Mouse (Mus musculus) duodenum, adult 2 months (tissue): Measurements from ENCODE around the gene Pla2g10. TPM values are rescaled to one million over a fixed set of nuclear protein-coding genes. Genes with fewer than 3 reads are reported as not detected.

Experiments used
- polyA plus RNA-seq: library from polyadenylated mRNA; depleted of rRNA; stranded (reverse); fragments of >200 nt; gene quantifications from 2 replicates; pipeline ENCODE4 v1.2.3, GENCODE M21; 2012; ENCODE audit warnings: low replicate concordance; rRNA removed

The Pla2g10 gene
- 6.5 and 9.9 TPM in 2 replicates for polyA plus RNA-seq

DNA sequence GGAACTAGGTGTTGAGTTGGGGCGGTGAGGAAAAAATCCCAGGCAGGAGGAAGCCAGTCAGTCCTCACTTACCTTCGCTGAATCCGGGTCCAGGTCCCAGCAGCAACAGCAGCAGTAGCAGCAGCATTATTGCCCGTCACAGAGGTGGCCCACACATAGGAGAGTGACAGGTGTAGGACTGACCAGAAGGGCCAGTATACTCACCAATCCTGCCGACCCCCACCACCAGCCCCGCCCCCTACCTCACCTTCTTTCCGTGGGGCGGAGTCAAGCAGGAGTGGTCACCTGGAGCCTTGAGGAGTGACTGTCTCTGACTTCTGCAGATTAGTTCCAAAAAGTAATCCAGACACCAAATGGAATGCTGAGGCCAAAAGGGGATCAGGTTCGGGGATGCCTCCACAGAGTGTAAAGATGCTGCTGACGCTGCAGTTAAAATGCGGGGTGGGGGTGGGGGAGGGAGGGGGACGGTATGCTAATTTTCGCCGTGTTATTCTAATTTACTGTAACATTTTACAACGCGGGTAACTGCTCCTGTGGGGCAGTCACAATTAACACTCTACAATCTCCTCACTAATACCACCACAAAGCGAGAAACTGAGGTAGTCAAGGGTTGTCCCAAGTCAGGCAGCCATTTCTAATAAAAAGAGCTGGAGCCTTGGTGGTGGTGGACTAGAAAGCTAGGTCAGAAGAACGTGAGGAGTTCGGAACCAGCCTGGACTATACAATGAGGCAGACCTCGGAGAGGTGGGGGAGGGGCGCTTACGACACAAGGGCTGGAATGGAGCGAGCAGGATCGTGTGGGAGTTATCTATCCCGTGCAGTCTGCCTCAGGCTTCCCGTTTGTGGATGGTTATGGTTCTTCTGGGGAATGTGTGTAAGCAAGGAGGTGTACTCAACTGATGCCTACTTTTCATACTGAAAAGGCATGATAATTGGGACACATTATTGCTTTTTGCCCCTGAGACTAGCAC is at the start of gene Pla2g10:
Pla2g10 (minus strand) TSS at position 699 of the 971 bp plus-strand sequence.

DNA sequence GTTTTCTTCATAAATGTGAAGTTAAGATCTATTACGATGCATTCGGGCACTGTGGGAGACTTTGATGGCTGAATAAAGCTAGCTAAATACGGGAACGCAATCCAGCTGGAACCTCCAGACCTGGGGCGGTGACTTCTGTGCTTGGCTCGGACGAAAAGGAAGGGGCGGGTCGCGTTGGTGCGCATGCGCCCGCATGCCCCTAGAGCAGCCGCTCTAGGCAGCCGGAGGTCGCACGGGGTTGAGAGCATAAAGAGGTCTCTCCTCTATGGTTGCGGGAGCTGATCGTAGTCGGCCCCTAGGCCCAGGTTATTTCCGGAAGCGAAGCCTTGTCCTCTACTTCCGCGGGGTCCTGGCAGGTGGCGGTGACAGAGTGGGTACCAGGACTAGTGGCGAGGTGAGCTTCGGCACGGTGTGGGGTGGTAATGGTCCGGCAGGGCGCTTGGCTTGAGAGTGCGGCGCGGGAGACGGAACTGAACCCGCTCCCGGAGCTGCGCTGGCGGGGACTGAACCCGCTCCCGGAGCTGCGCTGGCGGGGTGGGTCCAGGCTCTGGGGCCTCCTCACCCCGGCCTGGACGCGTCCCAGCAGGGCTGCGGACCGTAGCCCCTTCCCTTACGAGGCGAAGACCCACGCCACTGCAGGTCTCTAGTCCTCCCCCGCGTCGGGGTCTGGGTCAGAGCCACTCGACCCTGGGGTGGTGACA is 58.9 kb downstream of the Pla2g10 start, which contains the start of the genes Bfar and 3110001I22Rik:
Bfar (plus strand) TSS at position 174 of the 701 bp plus-strand sequence.
3110001I22Rik (plus strand) TSS at position 245 of the 701 bp plus-strand sequence.

DNA sequence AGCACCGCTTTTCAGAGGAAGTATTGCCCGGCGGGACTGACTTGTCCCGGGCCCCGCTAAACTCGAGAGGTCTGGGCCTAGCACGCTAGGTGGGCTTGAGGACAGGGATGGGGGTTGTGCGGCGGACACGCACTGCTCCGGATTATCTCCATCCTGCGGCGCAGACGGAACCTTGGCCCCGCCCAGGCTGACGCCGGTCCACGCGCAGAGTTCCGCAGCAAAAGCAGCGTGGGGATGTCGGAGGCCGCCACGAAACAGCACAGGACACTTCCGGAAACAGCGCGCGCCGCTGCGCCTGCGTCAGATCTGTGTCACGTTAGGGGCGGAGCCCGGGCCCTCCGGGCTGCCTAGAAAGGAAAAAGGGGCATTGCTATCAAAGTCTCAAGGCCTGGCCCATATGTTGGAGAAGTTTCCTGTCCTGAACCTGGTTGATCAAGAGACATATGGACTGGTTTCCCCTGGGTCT is 62.9 kb downstream of the Pla2g10 start, which contains the start of gene Parn:
Parn (minus strand) TSS at position 293 of the 466 bp plus-strand sequence.

Other genes starting within 250 kb of the Pla2g10 start
- 4.6 and 5.6 TPM in 2 replicates for gene Parn, start 62.8 kb downstream of the Pla2g10 start, polyA plus RNA-seq
- gene Bfar, start 59.1 kb downstream of the Pla2g10 start, polyA plus RNA-seq: 12.1 and 13.4 TPM in 2 replicates
- 0.15 and 0.36 TPM in 2 replicates for gene 3110001I22Rik, start 59.1 kb downstream of the Pla2g10 start, polyA plus RNA-seq
- gene Rrn3, start 49.7 kb upstream of the Pla2g10 start, polyA plus RNA-seq: 2.8 and 3.6 TPM in 2 replicates
- 26.7 and 31.4 TPM in 2 replicates for gene Ntan1, start 87.9 kb upstream of the Pla2g10 start, polyA plus RNA-seq
- gene Pdxdc1, start 172.1 kb upstream of the Pla2g10 start, polyA plus RNA-seq: 64.3 and 91.1 TPM in 2 replicates
- 0.36 and 4.1 TPM in 2 replicates for gene Mpv17l, start 172.2 kb upstream of the Pla2g10 start, polyA plus RNA-seq